Mouse (Mus musculus): Measurements from ENCODE around the gene Uxs1. TPM values are rescaled to one million over a fixed set of nuclear protein-coding genes. Genes with fewer than 3 reads are reported as not detected.

The Uxs1 gene
- polyA plus RNA-seq, 1 experiment from 2014 or later, result 16.3 TPM

- no peak overlapping the region for H3K9ac ChIP-seq (replicated peaks)
- 92% methylated on average over 2 of the region's 2 CpGs for WGBS
Observed at GRCm38 (mm10) chr1:43764481-43764880, 63.1 kb downstream of the Uxs1 start.

GRCm38 (mm10) chr1:43760085-43760484, 67.5 kb downstream of the Uxs1 start:
- H3K36me3 ChIP-seq, result peaks cover 39% of the 10 kb centered on the region
- H3K4me1 ChIP-seq (replicated peaks), result no peaks in the 10 kb centered on the region
- no peak overlapping the region for H3K4me3 ChIP-seq (replicated peaks)
- no peaks in the 10 kb centered on the region for H3K27me3 ChIP-seq
- H3K9ac ChIP-seq (replicated peaks), result no peak overlapping the region
- no peak for ATAC-seq
- no peak overlapping the region for H3K4me2 ChIP-seq (replicated peaks)
- no peak overlapping the region for H3K27ac ChIP-seq
- no peaks in the 10 kb centered on the region for H3K9me3 ChIP-seq

More at GRCm38 (mm10) chr1:43764481-43764880, 63.1 kb downstream of the Uxs1 start:
- Histone ChIP-seq H3K27ac (no peak overlapping the region), H3K4me3 (replicated peaks) (no peak overlapping the region), H3K9me3 (no peaks in the 10 kb centered on the region), H3K36me3 (peaks cover 45% of the 10 kb centered on the region), H3K4me1 (replicated peaks) (no peaks in the 10 kb centered on the region), H3K27me3 (no peaks in the 10 kb centered on the region), H3K4me2 (replicated peaks) (no peak overlapping the region)
- no peak for ATAC-seq

GRCm38 (mm10) chr1:43754448-43755312, 72.9 kb downstream of the Uxs1 start:
- Histone ChIP-seq H3K4me1 (replicated peaks) (no peaks in the 10 kb centered on the region), H3K27me3 (no peaks in the 10 kb centered on the region), H3K4me2 (replicated peaks) (no peak overlapping the region), H3K4me3 (replicated peaks) (no peak overlapping the region), H3K9ac (replicated peaks) (no peak overlapping the region), H3K9me3 (no peaks in the 10 kb centered on the region), H3K27ac (no peak overlapping the region), H3K36me3 (peaks cover 57% of the 10 kb centered on the region)
- ATAC-seq, result peak; percentile 80
- WGBS, result 73% methylated on average over 8 of the region's 8 CpGs

- Histone ChIP-seq H3K9ac (replicated peaks) (no peak overlapping the region), H3K9me3 (no peaks in the 10 kb centered on the region), H3K36me3 (no peaks in the 10 kb centered on the region), H3K27ac (no peak overlapping the region), H3K27me3 (no peaks in the 10 kb centered on the region), H3K4me3 (replicated peaks) (no peak overlapping the region), H3K4me1 (replicated peaks) (no peaks in the 10 kb centered on the region), H3K4me2 (replicated peaks) (no peak overlapping the region)
- peak; percentile 63 for ATAC-seq
- WGBS, result 90% methylated on average over 10 of the region's 10 CpGs
Observed at GRCm38 (mm10) chr1:43738519-43738894, 89.1 kb downstream of the Uxs1 start.

GRCm38 (mm10) chr1:43737812-43738518, 89.6 kb downstream of the Uxs1 start:
- H3K27ac ChIP-seq, result no peak overlapping the region
- H3K27me3 ChIP-seq, result no peaks in the 10 kb centered on the region
- no peaks in the 10 kb centered on the region for H3K36me3 ChIP-seq
- no peaks in the 10 kb centered on the region for H3K4me1 ChIP-seq (replicated peaks)
- H3K4me2 ChIP-seq (replicated peaks), result no peak overlapping the region
- H3K9ac ChIP-seq (replicated peaks), result no peak overlapping the region
- H3K4me3 ChIP-seq (replicated peaks), result no peak overlapping the region
- 71% methylated on average over 7 of the region's 7 CpGs for WGBS
- no peaks in the 10 kb centered on the region for H3K9me3 ChIP-seq
- peak; percentile 67 for ATAC-seq

GRCm38 (mm10) chr1:43732657-43733056, 94.9 kb downstream of the Uxs1 start:
- no peak overlapping the region for H3K27ac ChIP-seq
- WGBS, result 79% methylated on average over 1 of the region's 1 CpGs

GRCm38 (mm10) chr1:43732100-43732499, 95.5 kb downstream of the Uxs1 start:
- Histone ChIP-seq H3K27ac (no peak overlapping the region), H3K9me3 (no peaks in the 10 kb centered on the region), H3K36me3 (no peaks in the 10 kb centered on the region), H3K4me1 (replicated peaks) (no peaks in the 10 kb centered on the region), H3K9ac (replicated peaks) (no peak overlapping the region), H3K4me3 (replicated peaks) (no peak overlapping the region), H3K27me3 (no peaks in the 10 kb centered on the region), H3K4me2 (replicated peaks) (no peak overlapping the region)
- WGBS, result 81% methylated on average over 4 of the region's 4 CpGs
- ATAC-seq, result no peak

More at GRCm38 (mm10) chr1:43732657-43733056, 94.9 kb downstream of the Uxs1 start:
- no peaks in the 10 kb centered on the region for H3K9me3 ChIP-seq
- no peak overlapping the region for H3K4me2 ChIP-seq (replicated peaks)
- no peaks in the 10 kb centered on the region for H3K27me3 ChIP-seq
- no peak overlapping the region for H3K9ac ChIP-seq (replicated peaks)
- no peaks in the 10 kb centered on the region for H3K36me3 ChIP-seq
- ATAC-seq, result no peak
- no peaks in the 10 kb centered on the region for H3K4me1 ChIP-seq (replicated peaks)
- no peak overlapping the region for H3K4me3 ChIP-seq (replicated peaks)

GRCm38 (mm10) chr1:43730491-43730924, 97.1 kb downstream of the Uxs1 start, which contains the start of gene 1500015O10Rik:
TSS of gene 1500015O10Rik (plus strand) at chr1:43730602.
- no peaks in the 10 kb centered on the region for H3K27me3 ChIP-seq
- ATAC-seq, result peak; percentile 88
- H3K4me1 ChIP-seq (replicated peaks), result no peaks in the 10 kb centered on the region
- H3K4me2 ChIP-seq (replicated peaks), result no peak within 1 kb of the TSS
- no peaks in the 10 kb centered on the region for H3K36me3 ChIP-seq
- whole genome bisulfite sequencing, result 60% methylated on average over 16 of the region's 16 CpGs
- no peak within 1 kb of the TSS for H3K4me3 ChIP-seq (replicated peaks)
- H3K9me3 ChIP-seq, result no peaks in the 10 kb centered on the region
- no peak within 1 kb of the TSS; the same call in 1 of the 2 replicates for H3K27ac ChIP-seq
- H3K9ac ChIP-seq (replicated peaks), result no peak within 1 kb of the TSS

GRCm38 (mm10) chr1:43722459-43722858, 105.1 kb downstream of the Uxs1 start:
- Histone ChIP-seq H3K9me3 (0 out of 2 replicates have a peak, but pooled peaks cover 3% of the 10 kb centered on the region), H3K4me1 (replicated peaks) (no peaks in the 10 kb centered on the region)
- 78% methylated on average over 1 of the region's 1 CpGs for WGBS

GRCm38 (mm10) chr1:43718793-43719192, 108.8 kb downstream of the Uxs1 start:
- Histone ChIP-seq H3K4me3 (replicated peaks) (no peak overlapping the region), H3K4me2 (replicated peaks) (no peak overlapping the region), H3K27me3 (no peaks in the 10 kb centered on the region), H3K4me1 (replicated peaks) (no peaks in the 10 kb centered on the region), H3K9me3 (no peaks in the 10 kb centered on the region), H3K27ac (no peak overlapping the region), H3K9ac (replicated peaks) (no peak overlapping the region), H3K36me3 (no peaks in the 10 kb centered on the region)
- ATAC-seq, result no peak
- WGBS, result 92% methylated on average over 2 of the region's 2 CpGs

More at GRCm38 (mm10) chr1:43722459-43722858, 105.1 kb downstream of the Uxs1 start:
- H3K27me3 ChIP-seq, result no peaks in the 10 kb centered on the region
- no peak overlapping the region for H3K9ac ChIP-seq (replicated peaks)
- ATAC-seq, result no peak
- H3K27ac ChIP-seq, result no peak overlapping the region
- H3K4me2 ChIP-seq (replicated peaks), result no peak overlapping the region
- no peak overlapping the region for H3K4me3 ChIP-seq (replicated peaks)
- H3K36me3 ChIP-seq, result no peaks in the 10 kb centered on the region

- 76% methylated on average over 7 of the region's 7 CpGs for WGBS
- no peak overlapping the region for H3K4me2 ChIP-seq (replicated peaks)
- no peaks in the 10 kb centered on the region for H3K4me1 ChIP-seq (replicated peaks)
Observed at GRCm38 (mm10) chr1:43717967-43718366, 109.6 kb downstream of the Uxs1 start.

GRCm38 (mm10) chr1:43714841-43715240, 112.8 kb downstream of the Uxs1 start:
- Histone ChIP-seq H3K36me3 (no peaks in the 10 kb centered on the region), H3K4me1 (replicated peaks) (no peaks in the 10 kb centered on the region), H3K27me3 (no peaks in the 10 kb centered on the region), H3K27ac (no peak overlapping the region), H3K4me2 (replicated peaks) (no peak overlapping the region), H3K4me3 (replicated peaks) (no peak overlapping the region), H3K9ac (replicated peaks) (no peak overlapping the region), H3K9me3 (0 out of 2 replicates have a peak, but pooled peaks cover 4% of the 10 kb centered on the region)
- WGBS, result 90% methylated on average over 2 of the region's 2 CpGs
- ATAC-seq, result no peak

More at GRCm38 (mm10) chr1:43717967-43718366, 109.6 kb downstream of the Uxs1 start:
- Histone ChIP-seq H3K36me3 (no peaks in the 10 kb centered on the region), H3K4me3 (replicated peaks) (no peak overlapping the region), H3K9ac (replicated peaks) (no peak overlapping the region), H3K27me3 (no peaks in the 10 kb centered on the region), H3K9me3 (no peaks in the 10 kb centered on the region), H3K27ac (no peak overlapping the region)
- no peak for ATAC-seq
